Mouse (Mus musculus): ENCODE measurements around the gene Gm44965. TPM values are rescaled to one million over a fixed set of nuclear protein-coding genes. Genes with fewer than 3 reads are reported as not detected.
"Not testable (repeated sequence)": the region's sequence is repeated elsewhere in the genome, so short reads cannot be mapped to it uniquely, and the experiment has no call there.

Gm44965 gene
- polyA plus RNA-seq, 2 experiments: not detected

DNA sequence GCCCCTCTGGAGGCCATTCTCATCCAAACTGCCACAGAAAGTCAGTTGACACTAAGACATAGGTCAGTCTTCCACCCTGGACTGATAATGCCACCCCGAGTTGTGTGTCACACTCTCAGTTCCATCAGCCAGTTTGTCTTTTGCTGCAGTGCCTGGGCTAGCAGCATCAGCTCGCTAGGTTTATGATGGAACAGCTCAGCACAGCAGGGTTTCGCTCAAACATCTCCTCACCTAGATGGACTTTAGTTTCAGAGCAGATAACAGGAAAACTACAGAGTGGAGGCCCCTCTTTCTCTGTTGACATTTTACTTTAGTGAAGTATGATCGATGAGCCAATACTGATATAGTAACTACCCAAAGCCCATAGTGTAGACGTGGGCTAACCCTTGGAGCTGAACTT lies 21.0 kb downstream of the Gm44965 start:
- H3K9me3 ChIP-seq (ENCODE audit: control insufficient read depth, low read length): no peaks in the 10 kb centered on the region
- H3K36me3 ChIP-seq (replicated peaks; ENCODE audit: control insufficient read depth, insufficient read depth, low read depth): no peaks in the 10 kb centered on the region
- H3K27ac ChIP-seq: no peak overlapping the region
- ATAC-seq (ENCODE audit: insufficient read depth) (no peak), DNase-seq (ENCODE audit: low read depth in 3 of 3, low spot score in 3 of 3) (no peak)
- no peak overlapping the region for H3K4me3 ChIP-seq (ENCODE audit: insufficient read depth in 1 of 2, low read depth in 2 of 2, low read length in 2 of 2)
- H3K27me3 ChIP-seq (ENCODE audit: control insufficient read depth, insufficient read depth, low read length): no peaks in the 10 kb centered on the region
- H3K9ac ChIP-seq (replicated peaks): no peak overlapping the region
- TF ChIP-seq EP300 (IDR thresholded peaks at IDR 0.05; ENCODE audit: low read depth) (no peak), CTCF (IDR thresholded peaks at IDR 0.05; ENCODE audit: low read depth) (no peak)
- H3K4me2 ChIP-seq (ENCODE audit: low read depth): no peak overlapping the region
- H3K4me1 ChIP-seq (replicated peaks; ENCODE audit: control insufficient read depth in 2 of 2, insufficient read depth in 2 of 2, low read length in 1 of 2): no peaks in the 10 kb centered on the region; a peak in 1 of 4 replicates
- 59% methylated on average over 5 of the region's 5 CpGs for WGBS (ENCODE audit: insufficient replicate concordance)

DNA sequence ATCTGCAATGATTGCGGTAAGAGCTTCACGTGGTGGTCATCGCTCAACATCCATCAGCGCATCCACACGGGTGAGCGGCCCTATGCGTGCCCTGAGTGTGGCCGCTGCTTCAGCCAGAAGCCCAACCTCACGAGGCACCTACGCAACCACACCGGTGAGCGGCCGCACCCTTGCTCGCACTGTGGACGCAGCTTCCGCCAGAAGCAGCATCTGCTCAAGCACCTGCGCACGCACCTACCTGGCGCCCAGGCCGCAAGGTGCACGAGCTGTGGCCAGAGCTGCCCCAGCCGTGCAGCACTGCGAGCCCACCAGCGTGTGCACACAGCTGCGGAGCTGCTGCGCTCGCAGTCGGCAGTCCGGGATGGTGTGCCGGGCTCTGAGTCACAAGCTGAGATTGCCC lies 26.3 kb downstream of the Gm44965 start:
- H3K27me3 ChIP-seq (ENCODE audit: control insufficient read depth, insufficient read depth, low read length): no peaks in the 10 kb centered on the region
- WGBS (ENCODE audit: insufficient replicate concordance): 90% methylated on average over 30 of the region's 30 CpGs
- H3K9ac ChIP-seq (replicated peaks): no peak overlapping the region
- H3K9me3 ChIP-seq (ENCODE audit: control insufficient read depth, low read length): no peaks in the 10 kb centered on the region
- no peak for TF ChIP-seq CTCF (IDR thresholded peaks at IDR 0.05; ENCODE audit: low read depth)
- TF ChIP-seq EP300 (IDR thresholded peaks at IDR 0.05; ENCODE audit: low read depth): no peak
- H3K27ac ChIP-seq: no peak overlapping the region
- DNase-seq (ENCODE audit: low read depth in 3 of 3, low spot score in 3 of 3): no peak
- H3K4me2 ChIP-seq (ENCODE audit: low read depth): no peak overlapping the region
- no peak for ATAC-seq (ENCODE audit: insufficient read depth)
- no peaks in the 10 kb centered on the region for H3K36me3 ChIP-seq (replicated peaks; ENCODE audit: control insufficient read depth, insufficient read depth, low read depth)
- no peaks in the 10 kb centered on the region; a peak in 1 of 4 replicates for H3K4me1 ChIP-seq (replicated peaks; ENCODE audit: control insufficient read depth in 2 of 2, insufficient read depth in 2 of 2, low read length in 1 of 2)
- no peak overlapping the region for H3K4me3 ChIP-seq (ENCODE audit: insufficient read depth in 1 of 2, low read depth in 2 of 2, low read length in 2 of 2)

DNA sequence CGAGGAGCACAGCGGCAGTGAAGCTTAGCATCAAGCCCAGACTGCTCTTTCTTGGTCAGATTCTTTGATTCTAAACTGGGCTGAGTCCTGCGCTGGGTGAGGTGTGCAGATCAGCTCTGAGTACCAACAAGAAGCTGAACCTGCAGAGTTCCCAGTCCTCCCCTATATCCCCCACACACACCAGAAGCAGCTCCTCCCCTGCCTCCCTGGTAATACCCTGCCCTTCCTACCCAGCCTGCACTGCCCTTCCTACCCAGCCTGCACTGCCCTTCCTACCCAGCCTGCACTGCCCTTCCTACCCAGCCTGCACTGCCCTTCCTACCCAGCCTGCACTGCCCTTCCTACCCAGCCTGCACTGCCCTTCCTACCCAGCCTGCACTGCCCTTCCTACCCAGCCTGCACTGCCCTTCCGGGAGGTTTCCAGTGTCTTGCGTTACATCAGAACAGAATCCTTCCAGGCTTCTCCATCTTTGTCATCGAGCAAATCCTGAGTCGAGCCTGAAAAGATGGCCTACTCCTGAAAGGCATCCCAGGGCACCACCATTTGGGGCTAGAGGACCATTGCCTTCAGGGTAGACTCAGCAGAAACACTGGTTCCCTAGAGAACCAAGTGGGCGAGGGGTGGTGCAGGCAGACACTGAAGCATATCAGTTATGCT lies 28.6 kb downstream of the Gm44965 start:
- DNase-seq (ENCODE audit: low read depth in 3 of 3, low spot score in 3 of 3); ATAC-seq (ENCODE audit: insufficient read depth); H3K36me3 ChIP-seq (replicated peaks; ENCODE audit: control insufficient read depth, insufficient read depth, low read depth); H3K4me3 ChIP-seq (ENCODE audit: insufficient read depth in 1 of 2, low read depth in 2 of 2, low read length in 2 of 2); H3K27ac ChIP-seq; H3K4me2 ChIP-seq (ENCODE audit: low read depth); H3K9ac ChIP-seq (replicated peaks); H3K27me3 ChIP-seq (ENCODE audit: control insufficient read depth, insufficient read depth, low read length); H3K9me3 ChIP-seq (ENCODE audit: control insufficient read depth, low read length); H3K4me1 ChIP-seq (replicated peaks; ENCODE audit: control insufficient read depth in 2 of 2, insufficient read depth in 2 of 2, low read length in 1 of 2): not testable (repeated sequence)
- 66% methylated on average over 8 of the region's 8 CpGs for WGBS (ENCODE audit: insufficient replicate concordance)

DNA sequence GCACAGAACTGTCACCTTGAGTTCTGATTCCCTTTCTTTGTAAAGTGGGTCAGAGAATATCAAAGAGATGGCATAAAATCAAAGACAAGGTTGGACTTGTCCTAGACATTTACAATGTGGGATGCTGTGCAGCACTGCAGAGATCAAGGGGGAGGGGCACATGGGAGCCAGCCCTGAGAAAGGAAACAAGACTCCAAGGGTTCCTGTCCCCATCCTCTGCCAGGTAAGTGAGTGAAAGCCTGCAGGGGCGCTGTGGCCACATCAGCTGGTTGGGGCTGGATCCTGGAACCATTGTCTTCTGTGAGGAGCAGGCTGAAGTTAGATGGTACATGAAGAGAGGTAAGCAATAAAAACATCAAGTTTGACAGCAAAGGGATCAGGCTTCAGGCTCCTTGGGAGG lies 29.7 kb downstream of the Gm44965 start:
- Histone ChIP-seq H3K4me1 (replicated peaks; ENCODE audit: control insufficient read depth in 2 of 2, insufficient read depth in 2 of 2, low read length in 1 of 2) (no peaks in the 10 kb centered on the region), H3K4me3 (ENCODE audit: insufficient read depth in 1 of 2, low read depth in 2 of 2, low read length in 2 of 2) (no peak overlapping the region), H3K9ac (replicated peaks) (no peak overlapping the region), H3K36me3 (replicated peaks; ENCODE audit: control insufficient read depth, insufficient read depth, low read depth) (no peaks in the 10 kb centered on the region), H3K27ac (no peak overlapping the region), H3K27me3 (ENCODE audit: control insufficient read depth, insufficient read depth, low read length) (no peaks in the 10 kb centered on the region; the same call in 1 of the 2 replicates), H3K9me3 (ENCODE audit: control insufficient read depth, low read length) (no peaks in the 10 kb centered on the region), H3K4me2 (ENCODE audit: low read depth) (no peak overlapping the region)
- TF ChIP-seq EP300 (IDR thresholded peaks at IDR 0.05; ENCODE audit: low read depth): no peak
- TF ChIP-seq CTCF (IDR thresholded peaks at IDR 0.05; ENCODE audit: low read depth): no peak
- DNase-seq (ENCODE audit: low read depth in 3 of 3, low spot score in 3 of 3): no peak
- ATAC-seq (ENCODE audit: insufficient read depth): no peak
- WGBS (ENCODE audit: insufficient replicate concordance): 40% methylated on average over 1 of the region's 1 CpGs

DNA sequence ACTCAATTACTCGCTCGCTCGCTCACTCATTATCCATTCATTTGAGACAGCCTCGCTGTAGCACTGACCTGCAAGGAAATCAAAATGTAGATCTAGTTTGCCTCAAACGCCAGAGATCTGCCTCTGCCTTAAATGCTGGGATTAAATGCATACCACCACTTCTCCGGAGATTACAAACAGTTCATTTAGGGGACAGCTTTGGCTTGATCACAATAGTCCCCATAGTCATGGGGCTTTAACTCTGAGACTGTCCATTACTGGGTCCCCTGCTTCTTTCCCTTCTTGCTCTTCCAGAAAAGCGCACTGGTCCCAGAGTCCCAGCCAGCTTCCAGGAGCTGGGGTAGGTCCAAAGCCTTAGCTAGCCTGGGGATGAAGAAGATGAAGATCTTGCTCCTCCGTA lies 32.7 kb downstream of the Gm44965 start, which contains the start of gene AI854703:
Gene AI854703, plus strand, starts transcription at position 301 of the 400 bp plus-strand sequence.
- DNase-seq (ENCODE audit: low read depth in 3 of 3, low spot score in 3 of 3): no peak
- no peak for ATAC-seq (ENCODE audit: insufficient read depth)
- Histone ChIP-seq H3K36me3 (replicated peaks; ENCODE audit: control insufficient read depth, insufficient read depth, low read depth) (no peaks in the 10 kb centered on the region), H3K4me2 (ENCODE audit: low read depth) (peak within 1 kb of the TSS; percentile 64), H3K4me3 (ENCODE audit: insufficient read depth in 1 of 2, low read depth in 2 of 2, low read length in 2 of 2) (peak within 1 kb of the TSS; percentile 32 to 44), H3K9me3 (ENCODE audit: control insufficient read depth, low read length) (no peaks in the 10 kb centered on the region), H3K27ac (no peak within 1 kb of the TSS), H3K27me3 (ENCODE audit: control insufficient read depth, insufficient read depth, low read length) (peaks cover 10% of the 10 kb centered on the region), H3K9ac (replicated peaks) (no peak within 1 kb of the TSS), H3K4me1 (replicated peaks; ENCODE audit: control insufficient read depth in 2 of 2, insufficient read depth in 2 of 2, low read length in 1 of 2) (no peaks in the 10 kb centered on the region)
- 48% methylated on average over 8 of the region's 8 CpGs for WGBS (ENCODE audit: insufficient replicate concordance)
- no peak for TF ChIP-seq EP300 (IDR thresholded peaks at IDR 0.05; ENCODE audit: low read depth)
- TF ChIP-seq CTCF (IDR thresholded peaks at IDR 0.05; ENCODE audit: low read depth): no peak
